Mouse (Mus musculus) ZHBTc4 (cell line): ENCODE measurements around the gene Sccpdh.
A peak's percentile ranks its signal among the peaks of the same experiment; 100 is the strongest.
"Not testable (repeated sequence)": the region's sequence is repeated elsewhere in the genome, so short reads cannot be mapped to it uniquely, and the experiment has no call there.

Experiments
- DNase-seq: peaks from one replicate; pipeline ENCODE4 v3.0.0-alpha.2; 2011; ENCODE audit warnings: low read depth, low spot score

Sccpdh gene

GRCm38 (mm10) chr1:179668836-179669537, 977 bp downstream of the Sccpdh start:
- no peak for DNase-seq

GRCm38 (mm10) chr1:179674355-179674754, 6.3 kb downstream of the Sccpdh start:
- DNase-seq: no peak

DNA sequence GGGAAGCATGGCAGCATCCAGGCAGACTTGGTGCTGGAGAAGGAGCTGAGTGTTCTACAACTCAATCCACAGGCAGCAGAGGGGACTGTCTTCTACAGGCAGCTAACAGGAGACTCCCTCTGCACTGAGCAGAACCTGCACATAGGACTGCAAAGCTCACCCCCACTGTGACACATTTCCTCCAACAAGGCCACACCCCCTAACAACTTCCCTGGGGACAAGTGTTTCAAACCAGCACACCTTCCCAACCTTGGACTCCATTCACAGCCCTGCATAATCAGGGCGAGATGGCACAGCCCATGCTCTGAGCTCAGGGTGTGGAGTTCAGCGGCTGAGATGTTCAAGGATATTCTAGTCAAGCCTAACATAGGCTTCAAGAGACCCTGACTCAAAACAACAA, 9.0 kb downstream of the Sccpdh start:
- peak; percentile 89 for DNase-seq

DNA sequence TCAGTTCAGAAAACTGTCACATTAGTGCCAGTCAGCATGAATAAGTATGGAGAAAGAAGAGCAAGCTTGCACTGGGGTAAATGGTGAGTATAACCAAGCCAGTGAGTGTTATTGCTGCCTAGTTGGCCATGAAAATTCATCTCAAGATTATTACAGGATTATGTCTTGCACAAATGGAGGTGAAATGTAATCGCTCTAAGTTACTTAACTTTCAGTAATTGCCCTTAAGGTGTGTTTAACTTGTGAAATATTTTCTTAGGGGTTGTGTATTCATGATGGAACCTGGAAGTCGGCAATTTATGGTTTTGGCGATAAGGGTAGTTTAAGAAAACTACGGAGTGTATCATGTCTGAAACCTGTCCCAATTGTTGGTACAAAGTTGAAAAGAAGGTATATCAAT, 11.3 kb downstream of the Sccpdh start:
- DNase-seq: no peak

- DNase-seq: not testable (repeated sequence)
Measured at GRCm38 (mm10) chr1:179682753-179683152, 14.7 kb downstream of the Sccpdh start.

GRCm38 (mm10) chr1:179686348-179686747, 18.3 kb downstream of the Sccpdh start:
- DNase-seq: no peak

- no peak for DNase-seq
Measured at GRCm38 (mm10) chr1:179686781-179687180, 18.8 kb downstream of the Sccpdh start.

DNA sequence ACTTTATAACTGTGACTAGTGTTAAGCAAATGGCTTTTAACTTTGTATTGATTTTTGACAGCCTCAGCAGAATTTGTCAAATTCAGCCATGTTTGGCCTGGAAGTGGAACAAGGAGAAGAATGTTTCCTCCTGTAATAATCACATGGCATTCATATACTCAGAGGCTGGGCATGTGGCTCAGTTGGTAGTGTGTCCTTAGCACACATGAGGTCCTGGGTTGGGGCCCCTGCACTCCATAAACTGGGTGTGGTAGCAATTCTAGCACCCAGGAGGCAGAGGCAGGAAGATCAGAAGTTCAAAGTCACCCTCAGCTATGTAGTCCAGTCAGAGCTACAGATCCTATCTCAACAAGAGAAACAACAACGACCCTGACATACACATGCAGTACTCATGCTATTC, 19.3 kb downstream of the Sccpdh start:
- no peak for DNase-seq

DNA sequence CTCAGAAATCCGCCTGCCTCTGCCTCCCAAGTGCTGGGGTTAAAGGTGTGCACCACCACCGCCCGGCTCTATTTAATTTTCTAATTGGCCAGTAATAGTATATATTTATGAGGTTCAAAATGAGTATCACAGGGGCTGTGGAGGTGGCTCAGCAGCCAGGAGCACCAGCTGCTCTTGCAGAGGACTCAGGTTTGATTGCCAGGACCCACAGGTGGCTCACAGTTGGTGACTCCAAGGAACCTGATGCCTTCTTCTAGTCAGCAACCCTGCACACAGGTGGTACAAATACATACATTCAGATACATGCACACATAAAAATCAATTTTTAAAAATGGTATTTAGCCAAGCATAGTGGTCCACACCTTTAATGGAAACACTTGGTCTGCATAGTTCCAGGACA, 20.0 kb downstream of the Sccpdh start:
- no peak for DNase-seq

- no peak for DNase-seq
Measured at GRCm38 (mm10) chr1:179688415-179688814, 20.4 kb downstream of the Sccpdh start.

- DNase-seq: no peak
Measured at GRCm38 (mm10) chr1:179688914-179689313, 20.9 kb downstream of the Sccpdh start.

GRCm38 (mm10) chr1:179689479-179689878, 21.5 kb downstream of the Sccpdh start:
- no peak for DNase-seq

DNA sequence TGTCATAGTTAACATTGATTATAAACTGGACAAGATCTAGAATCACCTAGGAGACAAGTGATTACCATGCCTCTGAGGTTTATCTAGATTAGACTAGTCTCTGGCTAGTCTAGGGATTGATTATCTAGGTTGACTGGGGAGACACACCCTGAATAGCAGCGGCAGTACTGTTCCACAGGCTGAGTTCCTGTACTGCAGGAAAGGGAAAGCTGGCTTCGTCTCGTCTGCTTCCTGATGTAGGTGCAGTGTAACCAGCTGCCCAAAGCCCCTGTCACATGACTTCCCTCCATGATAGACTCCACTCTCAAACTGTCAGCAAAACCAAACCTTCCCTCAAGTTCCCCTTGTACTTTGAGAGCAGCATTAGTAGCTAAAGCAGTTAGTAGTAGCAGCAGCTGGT, 36.1 kb downstream of the Sccpdh start:
- peak; percentile 58 for DNase-seq

GRCm38 (mm10) chr1:179705154-179705553, 37.1 kb downstream of the Sccpdh start:
- DNase-seq: no peak

DNA sequence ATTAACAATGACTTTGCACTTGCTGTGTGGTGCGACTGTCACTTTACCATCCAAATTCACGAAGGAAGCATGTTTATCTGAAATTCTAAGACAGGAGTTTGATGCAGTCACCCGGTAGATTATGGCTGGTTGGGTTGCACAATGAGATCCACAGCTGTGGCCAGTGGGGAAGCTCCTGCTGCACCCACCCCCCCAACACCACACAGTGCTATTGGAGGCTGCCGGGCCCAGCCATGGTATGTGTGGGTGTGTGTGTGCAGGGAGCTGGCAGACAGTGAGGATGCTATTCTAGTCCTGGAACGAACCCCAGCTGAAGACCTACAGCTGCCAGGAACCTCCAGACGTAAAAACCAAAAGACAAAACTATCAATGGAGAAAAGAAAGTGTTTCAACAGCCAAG, 41.4 kb downstream of the Sccpdh start:
- no peak for DNase-seq

- DNase-seq: no peak
Measured at GRCm38 (mm10) chr1:179710739-179711138, 42.7 kb downstream of the Sccpdh start.

GRCm38 (mm10) chr1:179712658-179713057, 44.6 kb downstream of the Sccpdh start:
- DNase-seq: no peak

DNA sequence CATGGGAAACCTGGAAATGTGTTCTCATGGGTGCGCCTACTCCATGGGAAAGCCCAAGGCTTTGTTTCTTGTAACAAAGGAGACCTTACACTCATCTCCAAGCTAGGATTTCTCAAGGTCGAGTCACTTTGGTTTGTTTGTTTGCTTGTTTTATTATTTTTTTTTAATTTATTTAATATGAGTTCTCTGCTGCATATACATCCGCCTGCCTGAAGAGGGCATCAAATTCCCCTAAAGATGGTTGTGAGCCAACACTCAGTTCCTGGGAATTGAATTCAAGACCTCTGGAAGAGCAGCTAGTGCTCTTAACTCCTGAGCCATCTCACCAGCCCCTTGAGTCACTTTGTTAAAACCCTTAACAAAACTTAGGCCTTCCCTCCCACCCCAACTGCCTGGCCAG, 45.4 kb downstream of the Sccpdh start:
- peak; percentile 30 for DNase-seq

GRCm38 (mm10) chr1:179715289-179715688, 47.3 kb downstream of the Sccpdh start:
- not testable (repeated sequence) for DNase-seq

DNA sequence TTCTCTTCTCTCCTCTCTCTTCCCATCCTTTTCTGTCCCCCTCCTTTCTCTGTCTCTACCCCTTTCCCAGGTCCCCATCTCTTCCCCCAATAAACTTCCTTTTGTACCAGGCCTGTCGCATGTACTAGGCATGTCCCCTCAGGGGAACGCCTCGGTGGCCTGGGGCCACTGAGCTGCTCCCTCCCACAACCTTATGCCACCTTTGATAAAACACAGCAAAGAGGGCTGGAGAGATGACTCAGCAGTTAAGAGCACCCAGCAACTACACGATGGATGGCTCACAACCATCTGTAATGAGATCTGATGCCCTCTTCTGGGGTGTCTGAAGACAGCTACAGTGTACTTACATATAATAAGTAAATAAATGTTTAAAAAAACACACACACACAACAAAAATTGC, 47.8 kb downstream of the Sccpdh start:
- no peak for DNase-seq

- DNase-seq: peak; percentile 86
Measured at GRCm38 (mm10) chr1:179722811-179723469, 54.9 kb downstream of the Sccpdh start.

DNA sequence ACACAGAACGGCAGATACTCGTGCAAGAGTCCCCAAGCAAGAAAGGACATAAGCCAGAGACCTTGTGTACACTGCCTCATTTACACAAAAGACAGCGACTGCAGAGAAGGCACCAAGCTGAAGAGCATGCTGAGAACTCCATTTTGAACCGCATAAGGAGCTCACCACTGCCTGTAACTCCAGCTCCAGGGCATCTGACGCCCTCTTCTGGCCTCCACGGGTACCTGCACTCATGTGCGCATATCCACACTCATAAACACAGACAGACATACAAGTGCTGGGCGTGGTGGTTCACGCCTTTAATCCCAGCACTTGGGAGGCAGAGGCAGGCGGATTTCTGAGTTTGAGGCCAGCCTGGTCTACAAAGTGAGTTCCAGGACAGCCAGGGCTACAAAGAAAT, 60.7 kb downstream of the Sccpdh start:
- DNase-seq: peak; percentile 82

DNA sequence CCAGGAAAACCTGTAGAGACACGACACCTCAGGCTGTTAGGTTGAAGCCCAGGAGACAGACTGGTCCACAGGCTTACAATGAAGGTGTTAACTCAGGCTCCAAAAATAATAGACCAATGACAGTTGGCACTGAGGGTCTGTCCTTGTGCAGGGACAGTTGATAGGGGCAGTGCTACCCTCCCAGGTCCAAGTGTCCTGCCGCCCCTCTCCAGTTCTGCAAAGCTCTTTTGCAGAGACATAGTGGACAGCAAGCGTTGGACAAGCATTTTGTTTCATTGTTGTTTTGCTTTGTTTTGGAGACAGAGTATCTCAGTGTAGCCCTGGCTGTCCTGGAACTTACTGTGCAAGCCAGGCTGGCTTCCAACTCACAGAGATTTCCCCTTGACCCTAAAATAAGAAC, 63.4 kb downstream of the Sccpdh start:
- DNase-seq: no peak
